Mouse (Mus musculus): Measurements from ENCODE around the gene Scamp2. TPM values are rescaled to one million over a fixed set of nuclear protein-coding genes. Genes with fewer than 3 reads are reported as not detected.

The Scamp2 gene
- polyA plus RNA-seq (2012; rRNA removed), result 64.7 and 67.9 TPM in 2 replicates

DNA sequence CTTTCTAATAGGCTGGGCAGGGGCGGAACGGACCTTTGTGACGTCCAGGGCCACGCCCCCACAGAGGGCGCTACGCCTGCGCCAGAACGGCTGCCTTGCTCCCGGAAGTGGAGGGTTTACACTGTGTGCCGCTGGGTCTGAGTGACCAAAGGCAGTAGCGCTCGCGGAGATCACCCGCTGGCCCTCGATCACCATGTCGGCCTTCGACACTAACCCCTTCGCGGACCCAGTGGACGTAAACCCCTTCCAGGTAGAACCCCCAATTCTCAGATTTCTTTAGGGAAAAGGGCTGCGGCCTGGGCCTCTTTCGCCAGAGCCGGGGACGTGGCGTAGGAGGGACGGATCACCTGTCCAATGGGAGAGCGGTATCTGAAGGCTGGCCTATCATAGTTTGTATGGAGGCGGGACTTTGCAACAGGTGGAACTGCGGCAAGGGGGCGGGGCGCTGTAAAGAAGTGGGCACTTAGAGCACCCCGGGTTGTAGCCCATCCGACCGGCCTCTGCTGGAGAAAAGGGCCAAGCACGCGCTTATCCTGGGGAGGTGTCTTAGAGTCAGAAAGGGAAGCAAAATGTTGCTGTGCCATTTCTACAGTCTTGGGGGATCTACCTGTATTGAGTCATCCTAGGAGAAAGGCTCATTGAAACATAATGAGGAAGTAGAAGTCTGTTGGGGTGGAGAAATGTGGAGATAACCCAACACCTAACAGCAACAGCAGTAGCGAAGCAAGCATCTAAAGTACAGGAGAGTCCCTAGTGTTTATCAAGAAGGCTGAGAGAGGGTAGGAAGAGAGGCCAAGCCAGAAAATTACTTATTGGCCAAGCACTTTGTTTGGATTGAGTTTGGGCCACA is at the start of gene Scamp2:
Scamp2 (plus strand) TSS at position 83 of the 850 bp plus-strand sequence.

GRCm38 (mm10) chr9:57521056-57521911 is 39.5 kb upstream of the Scamp2 start, which contains the start of gene Cox5a:
TSS of gene Cox5a (plus strand) at chr9:57521274.

GRCm38 (mm10) chr9:57537044-57537727 is 23.6 kb upstream of the Scamp2 start, which contains the start of gene Fam219b:
TSS of gene Fam219b (plus strand) at chr9:57537528.

GRCm38 (mm10) chr9:57552139-57552887 is 8.4 kb upstream of the Scamp2 start, which contains the start of gene Mpi:
TSS of gene Mpi (minus strand) at chr9:57552763.

DNA sequence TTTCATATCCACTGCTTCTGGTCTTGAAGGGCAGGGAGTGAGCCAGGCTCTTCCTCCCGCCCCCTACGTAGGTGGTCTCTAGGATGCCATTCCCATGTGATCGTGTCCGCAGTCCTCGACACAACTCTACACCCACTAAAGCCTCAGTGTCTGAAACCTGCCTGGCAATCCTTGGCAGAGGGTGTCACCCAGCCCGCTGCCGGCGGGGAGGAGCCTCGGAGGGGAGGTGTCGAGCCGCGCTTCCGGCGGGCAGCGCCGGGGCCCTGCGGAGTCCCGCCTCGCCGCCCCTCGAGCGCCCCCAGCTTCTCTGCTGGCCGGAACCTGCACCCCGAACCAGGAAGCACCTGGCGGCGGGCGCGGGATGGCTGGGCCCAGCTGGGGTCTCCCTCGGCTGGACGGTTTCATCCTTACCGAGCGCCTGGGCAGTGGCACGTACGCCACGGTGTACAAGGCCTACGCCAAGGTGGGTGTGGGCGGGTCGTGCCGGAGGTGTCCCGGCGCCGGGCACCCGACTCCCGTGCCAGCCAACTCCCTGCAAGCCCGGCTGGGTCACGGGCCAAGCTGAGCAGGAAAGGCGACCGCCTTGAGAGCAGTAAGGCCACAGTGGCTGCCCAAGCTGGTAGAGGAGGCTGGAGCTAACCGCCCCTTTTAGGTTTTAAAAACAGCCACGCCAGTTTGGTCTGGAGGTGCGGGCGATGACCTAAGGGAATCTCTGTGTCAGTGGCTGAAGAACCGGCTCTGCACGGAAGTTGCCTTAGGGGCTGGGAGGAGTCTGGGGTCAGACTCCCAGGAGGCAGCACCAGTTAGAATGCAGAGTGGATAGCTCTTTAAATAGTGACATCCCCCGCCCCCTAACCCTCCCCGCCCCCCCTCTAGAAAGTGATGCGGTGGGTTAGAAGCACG is 28.7 kb downstream of the Scamp2 start, which contains the start of gene Ulk3:
Ulk3 (plus strand) TSS at position 229 of the 903 bp plus-strand sequence.

GRCm38 (mm10) chr9:57606139-57606851 is 45.6 kb downstream of the Scamp2 start, which contains the start of gene Cplx3:
TSS of gene Cplx3 (minus strand) at chr9:57606281.

DNA sequence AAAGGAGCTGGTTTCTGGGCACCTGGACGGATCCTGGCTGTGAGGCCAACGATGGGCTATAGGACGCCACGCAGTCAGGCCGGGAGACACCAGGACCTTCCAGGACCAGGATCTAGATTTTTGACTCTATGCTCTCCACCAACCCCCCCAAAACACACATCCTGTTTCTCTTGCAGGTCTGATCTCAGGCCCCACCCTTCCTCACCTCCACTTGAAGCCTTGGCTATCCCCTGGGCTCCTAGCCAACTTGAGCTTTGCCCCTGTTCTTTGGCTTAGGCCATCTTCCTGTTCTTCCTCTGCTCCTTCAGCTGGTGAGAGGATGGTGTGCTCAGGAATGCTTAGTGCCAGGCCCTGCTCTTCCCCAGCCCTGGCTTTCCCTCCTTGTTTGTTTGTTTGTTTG is 59.9 kb downstream of the Scamp2 start, which contains the start of gene Lman1l:
Lman1l (minus strand) TSS at position 101 of the 400 bp plus-strand sequence.

Other genes with a start within 250 kb of the Scamp2 start
- gene Ppcdc, start 120.8 kb upstream of the Scamp2 start, polyA plus RNA-seq (2012; rRNA removed), result 17.6 and 19.2 TPM in 2 replicates
- gene Scamp5, start 92.9 kb upstream of the Scamp2 start, polyA plus RNA-seq (2012; rRNA removed), result 158 and 168 TPM in 2 replicates
- 8.9 and 9.9 TPM in 2 replicates for gene Rpp25, start 56.9 kb upstream of the Scamp2 start, polyA plus RNA-seq (2012; rRNA removed)
- 281 and 304 TPM in 2 replicates for gene Cox5a, start 39.7 kb upstream of the Scamp2 start, polyA plus RNA-seq (2012; rRNA removed)
- gene Fam219b, start 23.4 kb upstream of the Scamp2 start, polyA plus RNA-seq (2012; rRNA removed), result 14.1 and 15.3 TPM in 2 replicates
- gene Mpi, start 8.2 kb upstream of the Scamp2 start, polyA plus RNA-seq (2012; rRNA removed), result 73.2 and 77.8 TPM in 2 replicates
- gene Ulk3, start 28.5 kb downstream of the Scamp2 start, polyA plus RNA-seq (2012; rRNA removed), result 34.6 and 42.8 TPM in 2 replicates
- gene Cplx3, start 45.3 kb downstream of the Scamp2 start, polyA plus RNA-seq (2012; rRNA removed), result 0.19 and 0.42 TPM in 2 replicates
- gene Lman1l, start 59.8 kb downstream of the Scamp2 start, polyA plus RNA-seq (2012; rRNA removed), result 0.05 TPM in 1 of 2 replicates, not detected in the other
- 114 and 117 TPM in 2 replicates for gene Csk, start 92.7 kb downstream of the Scamp2 start, polyA plus RNA-seq (2012; rRNA removed)
- not detected in 2 replicates for gene Cyp1a2, start 122.8 kb downstream of the Scamp2 start, polyA plus RNA-seq (2012; rRNA removed)
- gene Cyp1a1, start 127.0 kb downstream of the Scamp2 start, polyA plus RNA-seq (2012; rRNA removed), result 0.05 and 0.06 TPM in 2 replicates
- gene Edc3, start 147.6 kb downstream of the Scamp2 start, polyA plus RNA-seq (2012; rRNA removed), result 19.5 and 21.2 TPM in 2 replicates
- gene Clk3, start 204.9 kb downstream of the Scamp2 start, polyA plus RNA-seq (2012; rRNA removed), result 170 and 196 TPM in 2 replicates